Mouse (Mus musculus) hematopoietic stem cell, adult 5-6 weeks (primary cell): ENCODE results near the gene Adcyap1. TPM values are rescaled to one million over a fixed set of nuclear protein-coding genes. Genes with fewer than 3 reads are reported as not detected.

ENCODE experiments used
- ATAC-seq, 2 experiments: fragments of 125-278 bp in 1 of 2; replicated peaks in 1 of 2; 2 replicates each; pipeline ENCODE4 v1.8.0; 2016 to 2017; ENCODE audit warnings: inconsistent platforms in 2 of 2, mild to moderate bottlenecking in 2 of 2, moderate number of reproducible peaks in 2 of 2, low read depth in 1 of 2, moderate TSS enrichment in 1 of 2; ENCODE audit not compliant: low FRiP score in 2 of 2, poor library complexity in 2 of 2, severe bottlenecking in 2 of 2, insufficient read depth in 1 of 2, low TSS enrichment in 1 of 2
- total RNA-seq: library from RNA; stranded (forward); fragments of 172-1452, 232-1000 nt; gene quantifications from 2 replicates; pipeline ENCODE4 v1.2.3, GENCODE M21; 2017

Gene Adcyap1
- not detected in 2 replicates for total RNA-seq

- ATAC-seq, result no peak
These were observed at the start of gene Adcyap1 for GRCm38 (mm10) chr17:93198717-93199116. Adcyap1 (plus strand) TSS chr17:93199017.

GRCm38 (mm10) chr17:93158280-93158851 is 40.5 kb upstream of the Adcyap1 start:
- ATAC-seq, result peak; percentile 84 to 91

- ATAC-seq, result no peak
These were observed 29.2 kb upstream of the Adcyap1 start for GRCm38 (mm10) chr17:93169572-93169971.

- ATAC-seq, result no peak
These were observed 2.0 kb upstream of the Adcyap1 start for GRCm38 (mm10) chr17:93196846-93197245.

GRCm38 (mm10) chr17:93198213-93198612 is 604 bp upstream of the Adcyap1 start:
- ATAC-seq, result no peak

GRCm38 (mm10) chr17:93199218-93199617 is 401 bp downstream of the Adcyap1 start:
- ATAC-seq, result no peak

GRCm38 (mm10) chr17:93199747-93200146 is 930 bp downstream of the Adcyap1 start:
- no peak for ATAC-seq

- no peak for ATAC-seq
These were observed 1.8 kb downstream of the Adcyap1 start for GRCm38 (mm10) chr17:93200386-93201264.

- 0 out of 4 replicates have a peak, but pooled peaks of 1 of the 2 experiments have one; percentile 12 for ATAC-seq
These were observed 2.6 kb downstream of the Adcyap1 start for GRCm38 (mm10) chr17:93201265-93201925.

GRCm38 (mm10) chr17:93202165-93203075 is 3.6 kb downstream of the Adcyap1 start:
- peak; percentile 63 to 65 for ATAC-seq

GRCm38 (mm10) chr17:93203076-93204031 is 4.5 kb downstream of the Adcyap1 start:
- ATAC-seq, result no peak

GRCm38 (mm10) chr17:93217785-93218184 is 19.0 kb downstream of the Adcyap1 start:
- no peak for ATAC-seq

- no peak for ATAC-seq
These were observed 19.8 kb downstream of the Adcyap1 start for GRCm38 (mm10) chr17:93218640-93219039.

GRCm38 (mm10) chr17:93237355-93237754 is 38.5 kb downstream of the Adcyap1 start:
- ATAC-seq, result no peak
